Mouse (Mus musculus) heart, adult 2 months (tissue): ENCODE data around the gene Slc43a1. TPM values are rescaled to one million over a fixed set of nuclear protein-coding genes. Genes with fewer than 3 reads are reported as not detected.
A peak's percentile ranks its signal among the peaks of the same experiment; 100 is the strongest.

Experiments
- DNase-seq, 2 experiments: peaks; one replicate each; pipeline ENCODE4 v3.0.0; 2021
- H3K27ac ChIP-seq: fragments of 200-600 bp; 2 replicates; pipeline ENCODE4 v1.8.1; 2022
- H3K27me3 ChIP-seq: fragments of 200-500 bp; 2 replicates; pipeline ENCODE4 v1.6.1; 2012; ENCODE audit warnings: mild to moderate bottlenecking, low read length, inconsistent platforms, mixed read lengths; ENCODE audit not compliant: control insufficient read depth, insufficient read depth
- H3K36me3 ChIP-seq: fragments of 200-500 bp; 2 replicates; pipeline ENCODE4 v1.6.1; 2012; ENCODE audit warnings: low read length, inconsistent platforms; ENCODE audit not compliant: control insufficient read depth, insufficient read depth
- H3K4me1 ChIP-seq: fragments of 200-500 bp; 2 replicates; pipeline ENCODE4 v1.6.1; 2011; ENCODE audit warnings: low read length; ENCODE audit not compliant: control insufficient read depth, insufficient read depth
- H3K4me3 ChIP-seq: fragments of 200-600 bp; 2 replicates; pipeline ENCODE4 v1.8.1; 2022
- H3K79me2 ChIP-seq: fragments of 200-500 bp; replicated peaks from 2 replicates; pipeline ENCODE4 v1.6.1; 2012; ENCODE audit warnings: mild to moderate bottlenecking, inconsistent platforms, low read length, moderate library complexity, mixed read lengths; ENCODE audit not compliant: control insufficient read depth, insufficient read depth
- H3K9ac ChIP-seq: fragments of 200-500 bp; 2 replicates; pipeline ENCODE4 v1.6.1; 2012; ENCODE audit warnings: low read depth, mild to moderate bottlenecking, control low read depth, inconsistent platforms, low read length, mixed read lengths
- CTCF ChIP-seq: fragments of 200-600 bp; IDR thresholded peaks from 2 replicates; pipeline ENCODE4 v1.8.1; 2022; ENCODE audit warnings: antibody characterized with exemption, mild to moderate bottlenecking, moderate library complexity
- EP300 ChIP-seq: fragments of 200-500 bp; IDR thresholded peaks from 2 replicates; pipeline ENCODE4 v1.6.1; 2011; ENCODE audit warnings: low read depth, low read length, control low read depth; ENCODE audit not compliant: insufficient read depth
- POLR2A ChIP-seq: fragments of 200-500 bp; IDR thresholded peaks from 2 replicates; pipeline ENCODE4 v1.6.1; 2011; ENCODE audit warnings: mild to moderate bottlenecking, low read depth, low read length, control low read depth; ENCODE audit not compliant: insufficient read depth
- WGBS: fragments of 180-500 bp; shearing (Covaris S2); methylation state at CpG from one replicate; pipeline ENCODE4 v1.1.7; 2018; 5-methylcytosine and 5-hydroxymethylcytosine counted together
- intact Hi-C: fragments of 180-260 bp; cut with DNase I; formaldehyde crosslinking; loops from one replicate; pipeline ENCODE4 v1.15.1; 2025
- polyA plus RNA-seq: library from polyadenylated mRNA; depleted of rRNA; stranded (reverse); fragments of >200 nt; gene quantifications from 2 replicates; pipeline ENCODE4 v1.2.3, GENCODE M21; 2012
- total RNA-seq, 2 experiments: library from RNA; stranded (reverse); gene quantifications; 2 replicates each; pipeline ENCODE4 v1.2.3; 2021

The Slc43a1 gene
- total and polyA plus RNA-seq, 3 experiments = 2.1 to 3.7 (median 2.3) TPM

GRCm38 (mm10) chr2:84868521-84868943 is 29.9 kb downstream of the Slc43a1 start:
- TF ChIP-seq EP300 = no peak
- TF ChIP-seq CTCF = peak; percentile 92
- WGBS = 13% methylated on average over 5 of the region's 5 CpGs
- no peaks in the 10 kb centered on the region for H3K36me3 ChIP-seq
- no peak overlapping the region for H3K9ac ChIP-seq
- peak; percentile 59 to 78 for DNase-seq
- no peaks in the 10 kb centered on the region for H3K79me2 ChIP-seq
- peaks cover 5% of the 10 kb centered on the region for H3K27me3 ChIP-seq
- H3K4me3 ChIP-seq = no peak overlapping the region
- no peak overlapping the region for H3K27ac ChIP-seq
- intact Hi-C loops = loop anchor here (2.0 to 5.0 kb wide), 3 partner anchors 16 to 138 kb away; no protein-coding TSS in a partner anchor
- H3K4me1 ChIP-seq = no peaks in the 10 kb centered on the region

DNA sequence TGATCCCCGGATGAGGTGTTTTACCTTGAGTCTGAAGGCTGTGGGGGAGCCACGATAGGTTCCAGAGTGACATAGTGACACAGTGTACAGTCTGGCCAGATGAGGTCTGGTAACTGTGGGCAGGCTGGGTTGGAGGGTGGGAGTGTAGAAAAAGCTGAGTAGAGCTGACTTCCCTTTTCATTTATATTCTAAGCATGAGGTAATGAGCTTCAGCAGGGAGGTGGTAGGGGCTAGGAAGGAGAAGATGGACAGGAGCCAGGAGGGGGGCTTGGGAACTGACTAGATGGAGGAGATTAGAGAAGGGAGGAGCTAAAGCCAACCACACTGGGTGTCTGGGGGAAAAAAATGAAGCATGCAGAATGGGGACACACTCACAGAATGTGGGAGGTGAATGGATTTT is 30.3 kb downstream of the Slc43a1 start:
- Histone ChIP-seq H3K9ac (no peak overlapping the region), H3K27me3 (peaks cover 5% of the 10 kb centered on the region), H3K79me2 (no peaks in the 10 kb centered on the region)

DNA sequence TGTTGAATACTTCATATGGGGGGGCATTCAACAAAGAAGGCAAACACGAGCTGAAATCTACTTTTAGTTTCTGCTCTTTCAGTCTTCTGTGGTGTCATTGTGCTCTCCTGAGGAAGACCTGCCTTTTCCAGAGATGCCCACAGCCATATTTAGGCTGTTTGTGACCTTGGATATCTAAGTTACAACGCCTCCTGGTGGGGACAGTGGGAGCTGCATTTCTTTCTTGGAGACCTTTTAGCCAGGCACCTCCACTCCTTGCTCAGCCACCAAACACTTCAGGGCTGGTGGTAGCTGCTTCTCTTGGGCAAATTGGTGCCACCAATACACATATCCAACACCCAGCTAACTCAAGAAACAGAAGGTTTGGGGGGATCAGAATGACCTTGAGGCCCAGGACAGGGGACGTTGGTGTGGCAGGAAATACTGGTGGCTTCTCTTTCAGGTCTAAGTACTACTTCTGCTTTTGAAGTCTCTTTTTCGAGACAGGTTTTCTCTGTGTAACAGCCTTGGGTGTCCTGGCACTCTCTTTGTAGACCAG is 32.0 kb downstream of the Slc43a1 start:
- H3K27me3 ChIP-seq = peaks cover 5% of the 10 kb centered on the region
- WGBS = 65% methylated on average over 4 of the region's 4 CpGs

More for the DNA sequence above, 30.3 kb downstream of the Slc43a1 start:
- WGBS = 41% methylated on average over 2 of the region's 2 CpGs
- TF ChIP-seq EP300 = no peak
- TF ChIP-seq POLR2A = no peak
- TF ChIP-seq CTCF = no peak
- DNase-seq = no peak
- Histone ChIP-seq H3K4me3 (no peak overlapping the region), H3K27ac (no peak overlapping the region), H3K36me3 (no peaks in the 10 kb centered on the region), H3K4me1 (no peaks in the 10 kb centered on the region)
- intact Hi-C loops = loop anchor here (2.0 to 5.0 kb wide), 3 partner anchors 16 to 138 kb away; no protein-coding TSS in a partner anchor

DNA sequence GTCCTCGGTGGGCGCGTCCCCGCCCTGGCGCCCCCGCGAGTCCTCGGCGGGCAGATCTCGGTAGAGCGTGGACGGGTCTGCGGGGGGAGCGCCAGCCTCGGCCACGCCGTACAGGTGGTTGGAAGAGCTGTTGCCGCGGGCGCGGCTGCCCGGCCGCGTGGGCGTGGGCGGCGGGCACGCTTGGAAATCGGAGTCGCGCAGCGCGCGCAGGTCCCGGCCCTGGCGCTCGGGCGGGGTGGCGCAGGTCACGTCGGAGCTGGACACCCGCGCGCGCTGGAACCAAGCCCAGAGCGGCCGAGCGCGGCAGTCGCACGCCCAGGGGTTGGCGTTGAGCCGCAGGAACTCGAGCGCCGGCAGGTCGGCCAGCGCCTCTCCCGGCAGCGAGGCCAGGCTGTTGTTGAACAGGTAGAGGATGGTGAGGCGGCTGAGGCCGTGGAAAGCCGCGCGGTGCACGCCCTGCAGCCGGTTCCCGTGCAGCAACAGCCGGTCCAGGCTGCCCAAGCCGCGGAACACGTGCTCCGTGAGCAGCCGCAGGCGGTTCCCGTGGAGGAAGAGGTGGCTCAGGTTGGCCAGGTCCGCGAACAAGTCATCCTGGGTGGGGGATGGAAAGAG is 33.6 kb downstream of the Slc43a1 start:
- 11% methylated on average over 77 of the region's 78 CpGs for WGBS
- H3K27me3 ChIP-seq = peaks cover 1% of the 10 kb centered on the region; the same call in 1 of the 2 replicates
- DNase-seq = peak; percentile 82 to 84
- no peak overlapping the region for H3K27ac ChIP-seq
- TF ChIP-seq POLR2A = no peak
- TF ChIP-seq CTCF = peak; percentile 23; the same call in 1 of the 2 replicates
- intact Hi-C loops = loop anchor here (5.0 kb wide), 1 partner anchor 90 kb away; no protein-coding TSS in a partner anchor
- peak overlapping the region; percentile 42 for H3K4me3 ChIP-seq
- no peaks in the 10 kb centered on the region for H3K36me3 ChIP-seq
- H3K79me2 ChIP-seq = no peaks in the 10 kb centered on the region
- no peaks in the 10 kb centered on the region for H3K4me1 ChIP-seq
- peak overlapping the region; percentile 63 for H3K9ac ChIP-seq

More for the DNA sequence above, 32.0 kb downstream of the Slc43a1 start:
- no peaks in the 10 kb centered on the region for H3K36me3 ChIP-seq
- no peaks in the 10 kb centered on the region for H3K4me1 ChIP-seq
- no peaks in the 10 kb centered on the region for H3K79me2 ChIP-seq
- TF ChIP-seq EP300 (no peak), CTCF (peak; percentile 49)
- no peak overlapping the region for H3K27ac ChIP-seq
- DNase-seq = no peak
- H3K9ac ChIP-seq = no peak overlapping the region
- intact Hi-C loops = loop anchor here (5.0 kb wide), 1 partner anchor 92 kb away; no protein-coding TSS in a partner anchor
- no peak overlapping the region for H3K4me3 ChIP-seq

- no peak for DNase-seq
- no peaks in the 10 kb centered on the region for H3K79me2 ChIP-seq
- H3K9ac ChIP-seq = no peak overlapping the region
- WGBS = 46% methylated on average over 6 of the region's 6 CpGs
- H3K27me3 ChIP-seq = peaks cover 1% of the 10 kb centered on the region; the same call in 1 of the 2 replicates
- H3K4me3 ChIP-seq = no peak overlapping the region
- TF ChIP-seq POLR2A = no peak
- no peak for TF ChIP-seq CTCF
- no peak for TF ChIP-seq EP300
- intact Hi-C loops = no loop called here
- no peaks in the 10 kb centered on the region for H3K4me1 ChIP-seq
- no peaks in the 10 kb centered on the region for H3K36me3 ChIP-seq
- no peak overlapping the region for H3K27ac ChIP-seq
Measured at GRCm38 (mm10) chr2:84875842-84876241, 37.2 kb downstream of the Slc43a1 start.

DNA sequence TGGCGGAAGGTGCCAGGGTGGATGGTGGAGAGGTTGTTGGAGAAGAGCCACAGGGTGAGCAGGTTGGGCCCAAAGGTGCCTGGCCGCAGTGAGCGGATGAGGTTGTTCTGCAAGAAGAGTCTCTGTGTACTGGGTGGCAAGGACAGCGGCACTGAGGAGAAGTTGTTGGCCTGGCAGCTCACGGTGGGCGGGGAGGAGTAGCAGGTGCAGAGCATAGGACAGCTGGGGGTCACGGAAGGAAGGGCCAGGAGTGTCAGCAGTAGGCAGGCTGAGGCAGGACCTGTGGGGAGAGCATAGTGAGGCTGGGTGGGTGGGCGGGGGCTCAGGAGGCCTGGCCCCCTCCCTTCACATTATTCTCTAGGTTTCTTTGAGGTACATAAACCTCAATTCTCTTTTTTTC is 41.9 kb downstream of the Slc43a1 start:
- no peak overlapping the region for H3K4me3 ChIP-seq
- no peak overlapping the region for H3K27ac ChIP-seq
- TF ChIP-seq EP300 (no peak), POLR2A (no peak), CTCF (no peak)
- intact Hi-C loops = no loop called here
- H3K4me1 ChIP-seq = peaks cover 1% of the 10 kb centered on the region; the same call in 1 of the 2 replicates
- H3K79me2 ChIP-seq = no peaks in the 10 kb centered on the region
- H3K36me3 ChIP-seq = no peaks in the 10 kb centered on the region
- WGBS = 82% methylated on average over 8 of the region's 8 CpGs
- no peak for DNase-seq
- H3K9ac ChIP-seq = no peak overlapping the region
- H3K27me3 ChIP-seq = no peaks in the 10 kb centered on the region
